Mouse (Mus musculus) megakaryocyte, embryonic 14.5 days (primary cell): ENCODE data around the gene Cnn1. TPM values are rescaled to one million over a fixed set of nuclear protein-coding genes. Genes with fewer than 3 reads are reported as not detected.

ENCODE experiments used
- H3K27me3 ChIP-seq: replicated peaks from 2 replicates; pipeline ENCODE3; 2012; ENCODE audit warnings: inconsistent platforms
- H3K36me3 ChIP-seq: replicated peaks from 2 replicates; pipeline ENCODE3; 2012; ENCODE audit warnings: low read length, inconsistent platforms, mixed read lengths
- H3K4me1 ChIP-seq: 2 replicates; pipeline ENCODE4 v1.6.1; 2012; ENCODE audit warnings: inconsistent platforms
- H3K4me3 ChIP-seq: replicated peaks from 2 replicates; pipeline ENCODE3; 2012; ENCODE audit warnings: moderate library complexity, mild to moderate bottlenecking, inconsistent platforms
- H3K9me3 ChIP-seq: 2 replicates; pipeline ENCODE4 v1.6.1; 2012; ENCODE audit warnings: inconsistent platforms
- FLI1 ChIP-seq: IDR thresholded peaks from 2 replicates; pipeline ENCODE4 v1.6.1; 2012; ENCODE audit warnings: low read length, inconsistent platforms, mixed read lengths
- GATA1 ChIP-seq: IDR thresholded peaks from 3 replicates; pipeline ENCODE4 v1.6.1; 2012; ENCODE audit warnings: mixed read lengths, low read length, inconsistent platforms, borderline replicate concordance
- polyA plus RNA-seq: library from polyadenylated mRNA; stranded (reverse); fragments of >175 nt; gene quantifications from 2 replicates; pipeline ENCODE4 v1.2.3, GENCODE M21; 2012; ENCODE audit warnings: low replicate concordance; ENCODE audit not compliant: insufficient read depth

Gene Cnn1
- polyA plus RNA-seq, 1 experiment = not detected

GRCm38 (mm10) chr9:22122005-22122404, 23.0 kb downstream of the Cnn1 start:
- H3K4me3 ChIP-seq = no peak overlapping the region
- H3K36me3 ChIP-seq = no peaks in the 10 kb centered on the region
- H3K27me3 ChIP-seq = peaks cover 12% of the 10 kb centered on the region
- peaks cover 3% of the 10 kb centered on the region; the same call in 1 of the 2 replicates for H3K9me3 ChIP-seq
- H3K4me1 ChIP-seq = peaks cover 37% of the 10 kb centered on the region
- TF ChIP-seq GATA1 (no peak), FLI1 (no peak)

GRCm38 (mm10) chr9:22123069-22123609, 24.1 kb downstream of the Cnn1 start:
- TF ChIP-seq GATA1 (no peak), FLI1 (no peak)
- no peak overlapping the region for H3K4me3 ChIP-seq
- no peaks in the 10 kb centered on the region for H3K36me3 ChIP-seq
- H3K4me1 ChIP-seq = peaks cover 27% of the 10 kb centered on the region
- peaks cover 20% of the 10 kb centered on the region for H3K27me3 ChIP-seq
- peaks cover 3% of the 10 kb centered on the region; the same call in 1 of the 2 replicates for H3K9me3 ChIP-seq

GRCm38 (mm10) chr9:22124169-22124568, 25.2 kb downstream of the Cnn1 start:
- no peak for TF ChIP-seq FLI1
- no peak for TF ChIP-seq GATA1
- Histone ChIP-seq H3K4me1 (peaks cover 25% of the 10 kb centered on the region), H3K4me3 (no peak overlapping the region), H3K27me3 (peaks cover 27% of the 10 kb centered on the region), H3K36me3 (no peaks in the 10 kb centered on the region), H3K9me3 (peaks cover 3% of the 10 kb centered on the region; the same call in 1 of the 2 replicates)

GRCm38 (mm10) chr9:22125246-22126027, 26.4 kb downstream of the Cnn1 start:
- Histone ChIP-seq H3K4me1 (peaks cover 23% of the 10 kb centered on the region), H3K36me3 (no peaks in the 10 kb centered on the region)

GRCm38 (mm10) chr9:22131226-22131981, 32.4 kb downstream of the Cnn1 start:
- Histone ChIP-seq H3K36me3 (no peaks in the 10 kb centered on the region), H3K27me3 (peaks cover 52% of the 10 kb centered on the region), H3K9me3 (peaks cover 3% of the 10 kb centered on the region), H3K4me3 (peak overlapping the region; percentile 88), H3K4me1 (peaks cover 15% of the 10 kb centered on the region)
- TF ChIP-seq GATA1 (no peak), FLI1 (no peak)

More at GRCm38 (mm10) chr9:22125246-22126027, 26.4 kb downstream of the Cnn1 start:
- H3K27me3 ChIP-seq = peaks cover 34% of the 10 kb centered on the region
- H3K9me3 ChIP-seq = no peaks in the 10 kb centered on the region; the same call in 1 of the 2 replicates
- TF ChIP-seq FLI1 (no peak), GATA1 (no peak)
- no peak overlapping the region for H3K4me3 ChIP-seq

GRCm38 (mm10) chr9:22132220-22132619, 33.2 kb downstream of the Cnn1 start:
- no peak overlapping the region for H3K4me3 ChIP-seq

GRCm38 (mm10) chr9:22134246-22134890, 35.4 kb downstream of the Cnn1 start:
- no peaks in the 10 kb centered on the region for H3K36me3 ChIP-seq
- peaks cover 33% of the 10 kb centered on the region for H3K27me3 ChIP-seq
- peaks cover 7% of the 10 kb centered on the region for H3K9me3 ChIP-seq
- TF ChIP-seq FLI1 (no peak), GATA1 (no peak)
- peaks cover 15% of the 10 kb centered on the region for H3K4me1 ChIP-seq
- H3K4me3 ChIP-seq = no peak overlapping the region

More at GRCm38 (mm10) chr9:22132220-22132619, 33.2 kb downstream of the Cnn1 start:
- H3K36me3 ChIP-seq = no peaks in the 10 kb centered on the region
- H3K27me3 ChIP-seq = peaks cover 49% of the 10 kb centered on the region
- TF ChIP-seq GATA1 (no peak), FLI1 (no peak)
- peaks cover 3% of the 10 kb centered on the region for H3K9me3 ChIP-seq
- peaks cover 15% of the 10 kb centered on the region for H3K4me1 ChIP-seq

GRCm38 (mm10) chr9:22134988-22135643, 36.1 kb downstream of the Cnn1 start:
- no peaks in the 10 kb centered on the region for H3K36me3 ChIP-seq
- peaks cover 12% of the 10 kb centered on the region for H3K9me3 ChIP-seq
- no peak for TF ChIP-seq FLI1
- no peak for TF ChIP-seq GATA1
- H3K27me3 ChIP-seq = peaks cover 29% of the 10 kb centered on the region
- no peak overlapping the region for H3K4me3 ChIP-seq
- peaks cover 15% of the 10 kb centered on the region for H3K4me1 ChIP-seq
